Mouse (Mus musculus) embryonic facial prominence, embryonic 12.5 days (tissue): ENCODE measurements around the gene Ndrg4. TPM values are rescaled to one million over a fixed set of nuclear protein-coding genes. Genes with fewer than 3 reads are reported as not detected.
"Not testable (repeated sequence)": the region's sequence is repeated elsewhere in the genome, so short reads cannot be mapped to it uniquely, and the experiment has no call there.

Experiments used
- ATAC-seq: fragments of 200-750 bp; cut with Nextera tagmentation; 2 replicates; pipeline ENCODE4 v1.8.0; 2017; ENCODE audit not compliant: insufficient number of reproducible peaks, insufficient read depth, low FRiP score, low TSS enrichment
- H3K27ac ChIP-seq: fragments of 300-500 bp; sonication (generic); 2 replicates; pipeline ENCODE4 v1.5.1; 2016; ENCODE audit warnings: mild to moderate bottlenecking
- H3K27me3 ChIP-seq: fragments of 300-500 bp; sonication (generic); 2 replicates; pipeline ENCODE4 v1.6.1; 2016; ENCODE audit warnings: mild to moderate bottlenecking, moderate library complexity
- H3K36me3 ChIP-seq: fragments of 300-500 bp; sonication (generic); 2 replicates; pipeline ENCODE4 v1.6.1; 2016; ENCODE audit warnings: mild to moderate bottlenecking
- H3K4me1 ChIP-seq: fragments of 300-500 bp; sonication (generic); 2 replicates; pipeline ENCODE4 v1.6.1; 2016
- H3K4me2 ChIP-seq: fragments of 300-500 bp; sonication (generic); replicated peaks from 2 replicates; pipeline ENCODE4 v1.6.1; 2016; ENCODE audit warnings: mild to moderate bottlenecking, moderate library complexity
- H3K4me3 ChIP-seq: fragments of 300-500 bp; sonication (generic); 2 replicates; pipeline ENCODE4 v1.5.1; 2016; ENCODE audit warnings: mild to moderate bottlenecking
- H3K9ac ChIP-seq: fragments of 300-500 bp; sonication (generic); 2 replicates; pipeline ENCODE4 v1.6.1; 2016; ENCODE audit warnings: mild to moderate bottlenecking, moderate library complexity
- H3K9me3 ChIP-seq: fragments of 300-500 bp; sonication (generic); 2 replicates; pipeline ENCODE4 v1.6.1; 2016; ENCODE audit warnings: mild to moderate bottlenecking, moderate library complexity
- WGBS: fragments of 180-500 bp; shearing (Covaris S2); methylation state at CpG from one replicate; pipeline ENCODE4 v1.1.7; 2016; 5-methylcytosine and 5-hydroxymethylcytosine counted together
- polyA plus RNA-seq: library from polyadenylated mRNA; unstranded; fragments of >200 nt; fragmentation: Nextera tagmentation; extraction: Ambion mirVana; gene quantifications from 2 replicates; pipeline ENCODE4 v1.2.1, GENCODE M21; 2016

The Ndrg4 gene
- polyA plus RNA-seq, 1 experiment from 2014 or later: 27.3 TPM

GRCm38 (mm10) chr8:95661575-95661974 is 15.2 kb upstream of the Ndrg4 start:
- H3K36me3 ChIP-seq: no peaks in the 10 kb centered on the region
- no peak for ATAC-seq
- 90% methylated on average over 6 of the region's 6 CpGs for WGBS
- no peak overlapping the region for H3K4me3 ChIP-seq
- no peak overlapping the region for H3K4me2 ChIP-seq
- no peak overlapping the region for H3K27ac ChIP-seq
- H3K4me1 ChIP-seq: no peaks in the 10 kb centered on the region
- H3K9ac ChIP-seq: no peak overlapping the region
- H3K27me3 ChIP-seq: no peaks in the 10 kb centered on the region
- no peaks in the 10 kb centered on the region for H3K9me3 ChIP-seq

GRCm38 (mm10) chr8:95662885-95663598 is 13.7 kb upstream of the Ndrg4 start:
- Histone ChIP-seq H3K4me2 (no peak overlapping the region), H3K9ac (no peak overlapping the region), H3K4me1 (no peaks in the 10 kb centered on the region), H3K27me3 (no peaks in the 10 kb centered on the region), H3K36me3 (no peaks in the 10 kb centered on the region), H3K4me3 (no peak overlapping the region), H3K9me3 (no peaks in the 10 kb centered on the region), H3K27ac (no peak overlapping the region)
- 84% methylated on average over 7 of the region's 7 CpGs for WGBS
- no peak for ATAC-seq

GRCm38 (mm10) chr8:95663599-95663949 is 13.2 kb upstream of the Ndrg4 start:
- no peak overlapping the region for H3K27ac ChIP-seq
- no peaks in the 10 kb centered on the region for H3K4me1 ChIP-seq
- H3K36me3 ChIP-seq: no peaks in the 10 kb centered on the region
- no peak overlapping the region for H3K4me3 ChIP-seq
- no peak overlapping the region for H3K4me2 ChIP-seq
- H3K9me3 ChIP-seq: no peaks in the 10 kb centered on the region
- ATAC-seq: no peak
- H3K9ac ChIP-seq: no peak overlapping the region
- 79% methylated on average over 4 of the region's 4 CpGs for WGBS
- H3K27me3 ChIP-seq: no peaks in the 10 kb centered on the region

- 93% methylated on average over 11 of the region's 11 CpGs for WGBS
- H3K4me2 ChIP-seq, H3K4me3 ChIP-seq, H3K36me3 ChIP-seq, H3K9me3 ChIP-seq, H3K9ac ChIP-seq, H3K4me1 ChIP-seq, H3K27me3 ChIP-seq, ATAC-seq, H3K27ac ChIP-seq: not testable (repeated sequence)
These were observed 10.8 kb upstream of the Ndrg4 start for GRCm38 (mm10) chr8:95665813-95666452.

GRCm38 (mm10) chr8:95668163-95668958 is 8.4 kb upstream of the Ndrg4 start:
- H3K4me2 ChIP-seq: no peak overlapping the region
- WGBS: 58% methylated on average over 8 of the region's 8 CpGs
- no peak overlapping the region for H3K4me3 ChIP-seq
- no peaks in the 10 kb centered on the region for H3K36me3 ChIP-seq
- no peak overlapping the region for H3K9ac ChIP-seq
- no peak for ATAC-seq
- peaks cover 3% of the 10 kb centered on the region; the same call in 1 of the 2 replicates for H3K27me3 ChIP-seq
- no peak overlapping the region for H3K27ac ChIP-seq
- H3K4me1 ChIP-seq: no peaks in the 10 kb centered on the region
- H3K9me3 ChIP-seq: no peaks in the 10 kb centered on the region

GRCm38 (mm10) chr8:95669967-95670366 is 6.8 kb upstream of the Ndrg4 start:
- H3K27ac ChIP-seq: no peak overlapping the region
- H3K27me3 ChIP-seq: peaks cover 19% of the 10 kb centered on the region
- no peak overlapping the region for H3K9ac ChIP-seq
- H3K36me3 ChIP-seq: no peaks in the 10 kb centered on the region
- H3K4me2 ChIP-seq: no peak overlapping the region
- H3K4me3 ChIP-seq: no peak overlapping the region
- no peaks in the 10 kb centered on the region for H3K4me1 ChIP-seq
- H3K9me3 ChIP-seq: no peaks in the 10 kb centered on the region
- WGBS: 80% methylated on average over 2 of the region's 2 CpGs
- no peak for ATAC-seq

GRCm38 (mm10) chr8:95671861-95672260 is 4.9 kb upstream of the Ndrg4 start:
- 81% methylated on average over 6 of the region's 6 CpGs for WGBS
- Histone ChIP-seq H3K27ac (no peak overlapping the region), H3K9ac (no peak overlapping the region), H3K4me3 (no peak overlapping the region), H3K27me3 (peaks cover 38% of the 10 kb centered on the region), H3K9me3 (no peaks in the 10 kb centered on the region), H3K36me3 (no peaks in the 10 kb centered on the region), H3K4me2 (no peak overlapping the region), H3K4me1 (no peaks in the 10 kb centered on the region)
- ATAC-seq: no peak

GRCm38 (mm10) chr8:95672811-95673210 is 4.0 kb upstream of the Ndrg4 start:
- Histone ChIP-seq H3K27ac (no peak overlapping the region), H3K36me3 (no peaks in the 10 kb centered on the region), H3K9ac (no peak overlapping the region), H3K4me3 (no peak overlapping the region), H3K4me2 (no peak overlapping the region), H3K9me3 (no peaks in the 10 kb centered on the region), H3K27me3 (peaks cover 47% of the 10 kb centered on the region), H3K4me1 (no peaks in the 10 kb centered on the region)
- WGBS: 65% methylated on average over 5 of the region's 5 CpGs
- ATAC-seq: no peak

GRCm38 (mm10) chr8:95677591-95678023 is 827 bp downstream of the Ndrg4 start:
- H3K4me3 ChIP-seq: peak overlapping the region; percentile 60
- no peaks in the 10 kb centered on the region for H3K36me3 ChIP-seq
- 2% methylated on average over 14 of the region's 48 CpGs for WGBS
- H3K27me3 ChIP-seq: peaks cover 83% of the 10 kb centered on the region
- H3K9me3 ChIP-seq: no peaks in the 10 kb centered on the region
- 0 out of 2 replicates have a peak, but pooled peaks cover 5% of the 10 kb centered on the region for H3K4me1 ChIP-seq
- peak overlapping the region; percentile 56 for H3K9ac ChIP-seq
- 0 out of 2 replicates have a peak, but pooled peaks have one; percentile 10 for ATAC-seq
- H3K4me2 ChIP-seq: peak overlapping the region; percentile 99
- no peak overlapping the region for H3K27ac ChIP-seq

- Histone ChIP-seq H3K9me3 (no peaks in the 10 kb centered on the region), H3K4me2 (peak overlapping the region; percentile 99), H3K27ac (no peak overlapping the region), H3K4me3 (peak overlapping the region; percentile 60), H3K9ac (peak overlapping the region; percentile 56), H3K27me3 (peaks cover 83% of the 10 kb centered on the region), H3K36me3 (no peaks in the 10 kb centered on the region), H3K4me1 (0 out of 2 replicates have a peak, but pooled peaks cover 5% of the 10 kb centered on the region)
- under 1% methylated on average over 68 of the region's 70 CpGs for WGBS
- no peak for ATAC-seq
These were observed 1.3 kb downstream of the Ndrg4 start for GRCm38 (mm10) chr8:95678024-95678611.

GRCm38 (mm10) chr8:95688073-95688672 is 11.4 kb downstream of the Ndrg4 start:
- ATAC-seq: no peak
- 80% methylated on average over 10 of the region's 10 CpGs for WGBS
- Histone ChIP-seq H3K4me3 (no peak overlapping the region), H3K9ac (no peak overlapping the region), H3K27ac (no peak overlapping the region), H3K9me3 (no peaks in the 10 kb centered on the region), H3K4me1 (no peaks in the 10 kb centered on the region), H3K36me3 (no peaks in the 10 kb centered on the region), H3K4me2 (no peak overlapping the region), H3K27me3 (0 out of 2 replicates have a peak, but pooled peaks cover 3% of the 10 kb centered on the region)
